Mouse (Mus musculus): ENCODE results near the gene Col5a1. TPM values are rescaled to one million over a fixed set of nuclear protein-coding genes. Genes with fewer than 3 reads are reported as not detected.

The Col5a1 gene
- polyA plus RNA-seq, 1 experiment, result not detected

DNA sequence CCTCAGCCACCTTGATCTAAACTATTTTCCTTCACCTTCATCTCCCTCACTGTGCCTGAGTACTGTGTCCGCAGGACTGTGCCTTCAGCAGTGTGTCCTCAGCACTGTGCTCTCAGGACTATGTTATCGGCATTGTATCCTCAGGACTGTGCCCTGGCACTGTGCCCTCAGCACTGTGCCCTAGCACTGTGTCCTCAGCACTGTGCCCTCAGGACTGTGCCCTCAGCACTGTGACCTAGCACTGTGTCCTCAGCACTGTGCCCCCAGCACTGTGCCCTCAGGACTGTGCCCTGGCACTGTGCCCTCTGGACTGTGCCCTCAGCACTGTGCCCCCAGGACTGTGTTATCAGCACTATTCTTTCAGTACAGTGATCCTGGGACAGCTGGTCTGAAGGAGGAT, 75.0 kb downstream of the Col5a1 start:
- H3K4me1 ChIP-seq (ENCODE audit: control insufficient read depth, insufficient read depth, low read length), result no peaks in the 10 kb centered on the region
- WGBS, result 93% methylated on average over 2 of the region's 2 CpGs
- TF ChIP-seq POLR2A (IDR thresholded peaks at IDR 0.05; ENCODE audit: insufficient read depth, low read depth, low read length) (no peak), CTCF (IDR thresholded peaks at IDR 0.05; ENCODE audit: insufficient read depth, low read depth, low read length) (no peak)
- no peak overlapping the region for H3K4me3 ChIP-seq (ENCODE audit: insufficient read depth, low read depth, low read length)
- no peak overlapping the region for H3K27ac ChIP-seq (ENCODE audit: insufficient read depth, low read depth, low read length)

DNA sequence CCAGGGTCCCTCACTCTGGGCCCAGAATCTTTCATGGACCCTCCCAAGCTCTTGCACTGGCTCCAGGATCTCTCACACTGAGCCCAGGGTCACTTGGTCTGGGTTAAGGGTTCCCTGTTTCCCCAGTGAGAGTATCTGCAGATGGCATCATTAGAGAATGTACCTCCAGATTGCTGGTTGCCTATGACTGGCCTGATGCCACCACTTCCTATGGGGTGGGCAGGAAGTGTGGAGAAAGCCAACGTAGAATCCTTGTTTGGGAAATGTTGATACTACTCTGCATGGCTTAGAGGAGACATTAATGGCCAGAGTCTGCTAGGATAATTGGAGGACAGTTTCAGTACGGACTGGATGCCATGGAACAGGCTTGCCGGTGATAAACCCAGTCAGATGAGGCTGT, 76.2 kb downstream of the Col5a1 start:
- H3K4me3 ChIP-seq (ENCODE audit: insufficient read depth, low read depth, low read length), result no peak overlapping the region
- H3K4me1 ChIP-seq (ENCODE audit: control insufficient read depth, insufficient read depth, low read length), result no peaks in the 10 kb centered on the region
- H3K27ac ChIP-seq (ENCODE audit: insufficient read depth, low read depth, low read length), result no peak overlapping the region
- WGBS, result 90% methylated on average over 3 of the region's 3 CpGs
- no peak for TF ChIP-seq POLR2A (IDR thresholded peaks at IDR 0.05; ENCODE audit: insufficient read depth, low read depth, low read length)
- TF ChIP-seq CTCF (IDR thresholded peaks at IDR 0.05; ENCODE audit: insufficient read depth, low read depth, low read length), result no peak

DNA sequence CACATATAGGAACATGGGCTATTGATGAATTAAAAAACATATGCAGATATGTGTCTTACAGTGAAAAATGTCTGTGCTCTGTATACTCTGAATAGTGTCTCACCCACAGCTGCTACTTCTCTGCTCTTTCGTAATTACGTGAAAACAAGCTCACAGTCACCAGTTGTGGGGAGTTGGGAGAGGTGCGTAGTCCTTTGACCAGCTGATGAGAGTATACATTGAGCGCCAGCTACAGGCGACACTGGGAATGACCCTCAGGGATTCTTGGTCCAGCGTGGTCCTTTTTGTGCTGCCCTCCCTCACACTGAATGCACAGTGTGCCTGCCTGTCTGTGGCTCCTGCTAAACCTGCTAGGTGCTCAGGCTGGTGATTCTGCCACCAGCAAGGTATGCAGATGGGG, 82.9 kb downstream of the Col5a1 start:
- 0 out of 2 replicates have a peak, but pooled peaks cover 3% of the 10 kb centered on the region for H3K4me1 ChIP-seq (ENCODE audit: control insufficient read depth, insufficient read depth, low read length)
- WGBS, result 20% methylated on average over 6 of the region's 6 CpGs
- TF ChIP-seq POLR2A (IDR thresholded peaks at IDR 0.05; ENCODE audit: insufficient read depth, low read depth, low read length) (no peak), CTCF (IDR thresholded peaks at IDR 0.05; ENCODE audit: insufficient read depth, low read depth, low read length) (no peak)

DNA sequence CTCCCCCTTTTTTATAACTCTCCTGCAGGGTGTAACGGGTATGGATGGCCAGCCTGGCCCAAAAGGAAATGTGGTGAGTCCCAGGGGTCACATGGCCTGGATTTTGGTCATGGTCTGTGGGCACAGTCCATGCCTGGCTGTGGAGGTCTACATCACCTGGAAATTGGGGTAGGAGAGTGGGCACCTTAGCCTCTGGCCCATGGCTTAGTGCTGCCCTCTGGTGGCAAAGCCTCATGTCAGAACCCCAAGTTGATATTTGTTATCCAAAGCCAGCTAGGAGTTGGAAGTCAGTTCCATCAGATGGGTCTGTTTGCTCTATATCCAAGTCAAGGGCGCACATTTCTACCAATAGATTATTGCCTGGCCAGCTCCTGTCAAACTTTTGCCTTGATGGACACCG, 87.6 kb downstream of the Col5a1 start:
- H3K4me1 ChIP-seq (ENCODE audit: control insufficient read depth, insufficient read depth, low read length), result 0 out of 2 replicates have a peak, but pooled peaks cover 6% of the 10 kb centered on the region
- TF ChIP-seq POLR2A (IDR thresholded peaks at IDR 0.05; ENCODE audit: insufficient read depth, low read depth, low read length) (no peak), CTCF (IDR thresholded peaks at IDR 0.05; ENCODE audit: insufficient read depth, low read depth, low read length) (peak; percentile 63)
- WGBS, result 66% methylated on average over 3 of the region's 3 CpGs
- no peak overlapping the region for H3K4me3 ChIP-seq (ENCODE audit: insufficient read depth, low read depth, low read length)
- H3K27ac ChIP-seq (ENCODE audit: insufficient read depth, low read depth, low read length), result no peak overlapping the region

More for the DNA sequence above, 82.9 kb downstream of the Col5a1 start:
- no peak overlapping the region for H3K4me3 ChIP-seq (ENCODE audit: insufficient read depth, low read depth, low read length)
- no peak overlapping the region for H3K27ac ChIP-seq (ENCODE audit: insufficient read depth, low read depth, low read length)

DNA sequence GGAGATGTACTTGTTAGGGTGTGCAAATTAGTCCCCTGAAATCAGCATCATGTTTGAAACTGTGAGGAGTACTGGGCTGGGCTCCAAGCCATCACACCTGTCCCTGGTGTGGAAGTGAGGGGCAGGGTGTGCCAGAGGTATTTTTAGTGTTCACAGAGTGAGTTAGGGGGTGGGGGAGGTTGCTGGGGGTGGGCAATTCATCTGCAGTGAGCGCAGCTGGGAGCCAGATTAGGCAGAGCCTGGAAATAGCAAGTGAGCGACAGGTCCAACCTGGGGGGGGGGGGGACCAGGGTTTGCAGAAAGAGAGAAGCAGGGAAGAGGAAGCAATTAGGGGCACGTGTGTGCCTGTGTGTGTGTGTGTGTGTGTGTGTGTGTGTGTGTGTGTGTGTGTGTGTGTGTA, 89.6 kb downstream of the Col5a1 start:
- TF ChIP-seq CTCF (IDR thresholded peaks at IDR 0.05; ENCODE audit: insufficient read depth, low read depth, low read length) (no peak), POLR2A (IDR thresholded peaks at IDR 0.05; ENCODE audit: insufficient read depth, low read depth, low read length) (no peak)
- no peak overlapping the region for H3K4me3 ChIP-seq (ENCODE audit: insufficient read depth, low read depth, low read length)
- H3K4me1 ChIP-seq (ENCODE audit: control insufficient read depth, insufficient read depth, low read length), result 0 out of 2 replicates have a peak, but pooled peaks cover 2% of the 10 kb centered on the region
- no peak overlapping the region for H3K27ac ChIP-seq (ENCODE audit: insufficient read depth, low read depth, low read length)
- WGBS, result 33% methylated on average over 3 of the region's 3 CpGs

DNA sequence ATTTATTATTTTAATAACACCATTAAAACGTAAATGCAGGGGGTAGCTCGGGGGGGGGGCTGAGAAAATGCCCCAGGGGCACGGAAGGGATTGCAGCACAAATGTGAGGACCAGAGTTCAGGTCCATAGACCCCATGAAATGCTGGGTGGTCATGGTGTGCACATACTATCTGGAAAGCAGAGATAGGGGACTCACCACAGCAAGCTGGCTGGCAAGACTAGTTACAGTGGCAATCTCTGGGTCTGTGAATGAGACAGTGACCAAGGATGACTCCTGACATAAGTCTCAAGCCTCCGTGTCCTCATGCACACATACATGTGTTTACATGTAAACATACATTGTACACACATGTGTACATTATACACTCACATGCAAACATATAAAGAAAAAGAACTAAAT, 90.3 kb downstream of the Col5a1 start:
- TF ChIP-seq POLR2A (IDR thresholded peaks at IDR 0.05; ENCODE audit: insufficient read depth, low read depth, low read length) (no peak), CTCF (IDR thresholded peaks at IDR 0.05; ENCODE audit: insufficient read depth, low read depth, low read length) (no peak)
- Histone ChIP-seq H3K27ac (ENCODE audit: insufficient read depth, low read depth, low read length) (no peak overlapping the region), H3K4me3 (ENCODE audit: insufficient read depth, low read depth, low read length) (no peak overlapping the region), H3K4me1 (ENCODE audit: control insufficient read depth, insufficient read depth, low read length) (0 out of 2 replicates have a peak, but pooled peaks cover 2% of the 10 kb centered on the region)
- 70% methylated on average over 4 of the region's 4 CpGs for WGBS

DNA sequence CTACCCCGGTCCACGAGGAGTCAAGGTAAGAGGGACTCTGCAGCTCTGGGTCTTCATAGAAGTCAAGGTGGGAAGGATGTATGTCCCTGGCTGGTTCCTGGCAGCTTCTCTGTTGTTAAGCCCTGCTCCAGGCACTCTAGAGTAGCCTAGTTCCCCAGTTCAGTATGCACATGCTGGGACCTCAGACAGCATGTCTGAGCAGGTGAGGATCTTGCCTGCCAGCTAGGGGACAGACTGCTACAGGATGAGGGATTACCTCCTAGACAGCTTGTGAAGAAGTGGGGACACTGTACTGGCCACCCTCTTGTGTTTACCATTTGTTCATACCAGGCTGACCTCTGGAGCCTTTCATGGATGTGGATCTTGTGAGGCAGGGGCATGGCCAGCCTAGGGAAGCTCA, 94.8 kb downstream of the Col5a1 start:
- H3K27ac ChIP-seq (ENCODE audit: insufficient read depth, low read depth, low read length), result no peak overlapping the region
- H3K4me3 ChIP-seq (ENCODE audit: insufficient read depth, low read depth, low read length), result no peak overlapping the region
- no peak for TF ChIP-seq POLR2A (IDR thresholded peaks at IDR 0.05; ENCODE audit: insufficient read depth, low read depth, low read length)
- no peak for TF ChIP-seq CTCF (IDR thresholded peaks at IDR 0.05; ENCODE audit: insufficient read depth, low read depth, low read length)
- 97% methylated on average over 2 of the region's 2 CpGs for WGBS
- no peaks in the 10 kb centered on the region for H3K4me1 ChIP-seq (ENCODE audit: control insufficient read depth, insufficient read depth, low read length)

DNA sequence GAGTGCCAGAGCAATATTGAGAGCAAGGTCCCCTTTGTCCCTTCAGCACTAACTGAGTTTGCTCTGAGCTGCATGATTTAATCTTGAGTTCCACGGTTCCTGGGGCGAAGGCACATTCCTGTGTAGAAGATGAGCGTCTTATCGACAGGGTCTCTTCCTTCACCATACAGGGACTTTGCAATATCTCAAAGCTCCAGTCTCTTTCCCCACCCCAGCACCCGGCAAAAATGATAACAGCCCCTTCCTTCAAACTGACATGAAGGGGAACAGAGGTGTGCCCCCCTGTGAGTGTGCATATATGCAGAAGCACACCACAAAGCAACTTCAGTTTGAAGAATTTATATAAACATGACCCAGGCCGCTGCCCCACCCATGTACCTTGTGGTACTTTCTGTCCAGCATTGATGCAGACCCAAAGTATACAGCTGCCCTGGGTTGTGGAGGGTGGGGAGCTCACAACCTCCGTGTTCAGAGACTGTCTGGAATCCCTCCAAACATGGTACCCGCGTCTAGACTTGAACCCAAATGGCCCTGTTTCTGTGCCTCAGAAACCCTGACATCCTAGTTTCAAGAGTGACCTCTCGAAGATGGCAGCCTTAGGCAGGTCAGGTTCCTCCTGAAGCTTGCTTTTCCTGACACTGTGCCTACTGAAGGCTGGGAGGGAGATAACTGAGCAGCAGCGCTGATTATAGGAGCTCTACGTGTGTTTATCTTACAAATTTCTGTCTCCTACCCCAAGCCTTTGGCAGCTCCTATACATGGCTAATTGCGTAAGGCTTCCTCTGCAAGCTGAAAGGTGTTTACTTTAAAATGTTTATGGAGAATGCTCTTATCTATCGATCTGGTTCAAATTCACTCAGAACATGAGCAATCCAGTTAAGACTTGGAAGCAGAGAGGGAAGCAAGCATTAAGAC, 95.7 kb downstream of the Col5a1 start:
- 86% methylated on average over 14 of the region's 14 CpGs for WGBS
- Histone ChIP-seq H3K4me1 (ENCODE audit: control insufficient read depth, insufficient read depth, low read length) (no peaks in the 10 kb centered on the region), H3K27ac (ENCODE audit: insufficient read depth, low read depth, low read length) (no peak overlapping the region), H3K4me3 (ENCODE audit: insufficient read depth, low read depth, low read length) (no peak overlapping the region)
- TF ChIP-seq POLR2A (IDR thresholded peaks at IDR 0.05; ENCODE audit: insufficient read depth, low read depth, low read length), result no peak
- no peak for TF ChIP-seq CTCF (IDR thresholded peaks at IDR 0.05; ENCODE audit: insufficient read depth, low read depth, low read length)

DNA sequence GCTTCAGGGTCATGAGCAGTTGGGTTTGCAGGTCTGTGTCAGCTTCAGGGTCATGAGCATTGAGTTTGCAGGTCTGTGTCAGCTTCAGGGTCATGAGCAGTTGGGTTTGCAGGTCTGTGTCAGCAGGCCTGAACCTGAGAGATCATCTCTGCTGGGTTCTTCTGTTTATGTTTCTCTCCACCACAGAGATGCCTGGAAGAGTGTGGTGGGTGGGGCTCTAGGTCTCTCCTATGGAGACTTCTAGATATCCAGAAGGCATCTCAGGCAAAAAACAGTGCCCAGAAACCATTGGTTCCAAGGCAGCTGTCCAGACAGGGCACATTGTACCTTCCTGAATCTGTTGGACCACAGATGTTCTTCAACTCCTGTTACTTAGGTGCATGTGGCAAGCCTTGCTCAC, 96.9 kb downstream of the Col5a1 start:
- H3K4me1 ChIP-seq (ENCODE audit: control insufficient read depth, insufficient read depth, low read length), result no peaks in the 10 kb centered on the region
- TF ChIP-seq CTCF (IDR thresholded peaks at IDR 0.05; ENCODE audit: insufficient read depth, low read depth, low read length) (no peak), POLR2A (IDR thresholded peaks at IDR 0.05; ENCODE audit: insufficient read depth, low read depth, low read length) (no peak)
- H3K4me3 ChIP-seq (ENCODE audit: insufficient read depth, low read depth, low read length), result no peak overlapping the region
- no peak overlapping the region for H3K27ac ChIP-seq (ENCODE audit: insufficient read depth, low read depth, low read length)

All from olfactory bulb, adult 2 months (tissue).